Mouse (Mus musculus): ENCODE results near the gene H2-K1.
"Not testable (repeated sequence)": the region's sequence is repeated elsewhere in the genome, so short reads cannot be mapped to it uniquely, and the experiment has no call there.

The H2-K1 gene

DNA sequence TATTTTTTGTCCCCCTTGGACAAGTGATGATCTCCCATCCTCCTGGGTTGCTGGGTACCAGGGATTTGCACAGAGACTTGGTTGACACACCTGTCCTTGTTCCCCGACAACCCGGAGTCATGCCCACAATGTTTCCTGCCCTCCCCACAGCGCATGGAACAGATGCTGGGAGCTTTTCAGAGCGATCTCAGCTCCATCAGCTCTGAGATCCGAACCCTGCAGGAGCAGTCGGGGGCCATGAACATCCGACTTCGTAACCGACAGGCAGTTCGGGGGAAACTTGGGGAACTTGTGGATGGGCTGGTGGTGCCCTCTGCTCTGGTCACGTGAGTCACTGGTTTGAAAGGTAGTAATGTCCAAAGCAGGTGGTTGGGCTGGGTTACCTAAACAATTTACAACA, 41.7 kb downstream of the H2-K1 start:
- ATAC-seq (ENCODE audit: insufficient number of reproducible peaks, low FRiP score, low TSS enrichment) = no peak

DNA sequence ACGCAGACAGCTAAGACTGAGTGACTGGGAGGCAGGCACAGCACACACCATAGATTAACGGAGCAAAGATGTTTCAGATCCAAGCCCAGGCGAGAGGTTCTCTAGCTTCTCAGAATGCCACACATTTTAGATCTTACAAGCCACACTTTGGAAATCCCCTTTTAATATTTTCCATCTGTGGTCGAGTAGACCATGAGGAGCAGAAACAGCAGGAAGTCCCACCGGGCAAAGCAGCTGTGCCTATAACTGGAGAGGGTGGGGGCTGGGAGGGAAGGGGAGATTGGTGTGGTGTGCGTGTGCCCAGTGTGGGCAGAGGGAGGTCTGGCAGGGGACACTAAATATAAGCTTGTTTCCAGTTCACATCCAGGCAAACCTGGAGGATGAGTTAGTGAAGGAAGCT, 42.7 kb downstream of the H2-K1 start:
- no peak for ATAC-seq (ENCODE audit: insufficient number of reproducible peaks, low FRiP score, low TSS enrichment)

DNA sequence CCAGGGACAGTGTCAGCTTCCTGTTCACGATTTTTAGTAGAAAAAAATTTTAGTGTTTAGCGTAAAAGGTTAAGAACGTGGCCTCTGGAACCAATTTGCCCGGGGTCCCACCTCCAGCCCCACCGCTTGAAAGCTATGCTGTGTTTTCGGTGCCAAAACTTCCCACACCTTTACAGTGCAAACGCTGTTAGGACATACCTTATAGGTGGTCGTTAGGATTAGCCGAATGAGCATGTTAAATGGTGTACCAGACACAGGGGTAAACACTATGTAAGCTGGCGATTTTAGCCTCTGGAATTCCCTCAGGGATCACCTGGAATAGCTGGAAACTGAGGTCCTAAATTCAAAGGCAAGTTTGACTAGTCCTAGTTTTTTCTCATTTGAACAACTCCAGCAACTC, 43.8 kb downstream of the H2-K1 start:
- no peak for ATAC-seq (ENCODE audit: insufficient number of reproducible peaks, low FRiP score, low TSS enrichment)

DNA sequence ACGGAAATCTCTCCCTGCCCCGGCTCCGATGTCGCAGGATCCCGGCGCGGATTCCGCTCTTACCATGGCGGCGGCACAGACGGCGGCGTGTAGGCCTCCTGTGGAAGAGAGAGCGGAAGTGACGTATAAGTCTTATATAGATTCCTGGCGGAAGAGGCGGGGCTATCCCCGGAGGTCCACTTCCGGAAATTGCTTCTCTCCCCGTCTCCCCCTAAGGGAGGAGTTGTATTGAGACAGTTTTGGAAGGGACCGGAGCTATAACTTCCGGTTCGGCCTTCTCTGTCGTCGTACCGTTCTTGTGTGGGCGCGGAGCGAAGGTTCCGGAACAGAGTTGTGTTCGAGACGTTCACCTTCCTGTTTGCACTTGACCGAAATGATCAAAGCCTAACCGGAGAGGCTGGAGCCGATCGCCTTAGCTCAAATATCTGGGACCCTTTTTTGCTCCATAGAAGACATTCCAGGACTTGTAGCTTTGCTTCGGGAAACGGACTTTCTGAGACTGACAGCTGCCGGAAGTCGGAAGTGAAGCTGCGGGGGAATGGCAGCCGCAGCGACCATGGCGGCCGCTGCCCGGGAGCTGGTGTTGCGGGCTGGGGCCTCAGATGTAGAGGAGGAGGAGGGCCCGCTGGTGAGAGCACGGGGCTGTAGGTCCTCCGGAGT, 44.5 kb downstream of the H2-K1 start, which contains the start of the genes Vps52 and Rps18:
TSS of gene Vps52 (plus strand) at position 258 of the 660 bp plus-strand sequence.
TSS of gene Rps18 (minus strand) at position 447 of the 660 bp plus-strand sequence.
- ATAC-seq (ENCODE audit: insufficient number of reproducible peaks, low FRiP score, low TSS enrichment) = peak; percentile 80; the same call in 1 of the 2 replicates

DNA sequence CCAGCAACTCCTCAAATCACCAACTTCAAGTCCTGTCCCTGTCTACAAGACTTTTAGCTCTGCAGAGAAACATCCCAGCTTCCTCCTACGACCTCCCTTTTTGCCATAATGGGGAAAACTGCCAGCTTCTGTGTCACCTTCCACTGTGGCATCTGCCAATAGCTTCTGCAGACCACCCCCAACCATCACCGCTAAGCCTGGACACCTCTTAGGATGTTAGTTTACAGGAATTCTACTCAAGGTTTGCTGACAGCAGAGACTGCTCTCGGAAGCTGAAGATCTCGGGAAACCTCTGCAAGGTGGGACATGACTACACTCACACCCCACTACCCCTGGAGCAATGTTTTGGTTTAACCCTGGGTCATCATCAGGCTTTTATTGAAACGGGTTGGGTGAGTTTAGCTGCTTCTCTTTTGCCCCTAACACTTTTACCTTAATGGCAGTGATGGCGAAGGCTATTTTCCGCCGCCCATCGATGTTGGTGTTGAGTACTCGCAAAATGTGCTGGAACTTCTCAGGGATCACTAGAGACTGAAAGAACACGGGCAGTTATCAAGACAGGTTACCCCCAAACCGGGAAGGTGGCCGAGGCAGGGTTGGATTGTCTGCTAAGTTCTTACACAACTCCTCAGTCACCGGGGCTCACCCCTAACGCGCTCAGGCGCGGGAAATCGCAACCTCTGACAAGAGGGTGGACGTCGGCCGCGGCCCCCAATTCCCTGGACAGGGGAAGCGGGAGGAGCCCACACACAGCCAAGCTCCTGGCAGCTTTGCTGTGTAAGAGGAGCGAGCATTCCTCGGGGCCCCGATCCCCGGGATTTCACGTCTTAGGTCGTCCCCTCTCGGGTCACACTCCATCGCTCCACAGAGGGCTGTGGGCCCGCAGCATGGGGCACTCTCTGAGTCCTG, 45.2 kb downstream of the H2-K1 start:
- no peak; the same call in 1 of the 2 replicates for ATAC-seq (ENCODE audit: insufficient number of reproducible peaks, low FRiP score, low TSS enrichment)

DNA sequence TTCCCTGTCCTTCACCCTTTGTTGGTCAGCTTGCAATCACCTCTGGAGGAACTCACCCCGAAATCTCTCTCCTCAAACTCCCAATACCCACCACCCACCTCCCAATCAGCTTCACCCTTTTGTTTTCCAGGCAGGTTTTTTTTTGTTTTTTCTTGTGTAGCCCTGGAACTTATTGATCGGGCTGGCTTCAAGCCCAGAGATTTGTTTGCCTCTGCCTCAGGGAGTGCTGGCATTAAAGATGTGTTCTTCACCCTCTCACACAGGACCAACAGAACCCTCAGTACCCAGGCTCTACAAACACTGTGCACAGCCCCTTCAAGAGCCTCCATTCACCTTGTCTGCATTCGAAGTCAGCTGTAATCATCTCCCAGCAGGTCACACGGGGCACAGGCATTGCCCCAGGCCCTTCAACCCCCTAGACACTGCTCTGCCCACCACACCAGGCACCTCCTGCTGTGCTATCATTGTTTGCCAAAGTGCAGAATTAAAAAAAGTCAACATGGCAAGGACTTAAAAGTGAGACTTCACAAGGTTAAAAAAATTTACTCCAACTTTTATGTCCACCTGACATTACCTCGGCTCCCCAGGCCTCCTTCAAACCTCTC, 46.1 kb downstream of the H2-K1 start:
- no peak for ATAC-seq (ENCODE audit: insufficient number of reproducible peaks, low FRiP score, low TSS enrichment)

DNA sequence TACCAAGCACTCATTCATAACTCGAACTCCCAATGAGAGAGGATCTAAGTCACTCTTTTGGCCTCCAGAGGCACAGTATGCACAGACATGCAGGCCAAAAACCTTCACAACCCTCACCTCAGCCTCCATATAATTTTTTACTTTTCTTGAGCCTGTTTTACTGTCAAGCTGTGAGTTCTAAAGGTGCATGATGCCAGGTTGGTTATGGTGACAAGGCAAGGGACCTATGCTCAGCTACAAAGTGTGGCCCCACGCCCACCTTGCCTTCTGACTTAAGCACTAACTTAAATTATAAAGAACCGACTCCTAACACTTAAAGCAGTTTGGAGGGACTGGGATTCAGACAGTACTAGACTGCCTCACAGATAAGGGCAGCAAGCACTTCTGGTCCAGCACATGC, 46.8 kb downstream of the H2-K1 start:
- no peak for ATAC-seq (ENCODE audit: insufficient number of reproducible peaks, low FRiP score, low TSS enrichment)

DNA sequence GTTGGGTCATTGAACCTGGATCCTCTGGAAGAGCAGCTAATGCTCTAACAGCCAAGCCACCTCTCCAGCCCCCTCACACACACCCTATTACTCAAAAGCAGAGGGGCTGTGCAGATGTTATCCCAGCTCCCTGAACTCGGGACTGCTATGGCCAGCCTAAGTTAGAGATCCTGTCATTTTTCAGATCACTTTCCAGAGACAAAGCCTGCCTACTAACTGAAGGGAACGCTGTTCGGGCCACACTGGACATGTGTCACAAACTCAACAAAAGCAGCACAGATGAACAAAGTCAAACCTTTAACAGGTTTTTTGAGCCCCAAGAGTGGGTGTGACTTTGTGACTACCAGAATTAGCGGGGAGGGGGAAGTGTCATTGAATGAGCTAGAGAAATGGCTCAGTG, 47.3 kb downstream of the H2-K1 start:
- ATAC-seq (ENCODE audit: insufficient number of reproducible peaks, low FRiP score, low TSS enrichment) = no peak

DNA sequence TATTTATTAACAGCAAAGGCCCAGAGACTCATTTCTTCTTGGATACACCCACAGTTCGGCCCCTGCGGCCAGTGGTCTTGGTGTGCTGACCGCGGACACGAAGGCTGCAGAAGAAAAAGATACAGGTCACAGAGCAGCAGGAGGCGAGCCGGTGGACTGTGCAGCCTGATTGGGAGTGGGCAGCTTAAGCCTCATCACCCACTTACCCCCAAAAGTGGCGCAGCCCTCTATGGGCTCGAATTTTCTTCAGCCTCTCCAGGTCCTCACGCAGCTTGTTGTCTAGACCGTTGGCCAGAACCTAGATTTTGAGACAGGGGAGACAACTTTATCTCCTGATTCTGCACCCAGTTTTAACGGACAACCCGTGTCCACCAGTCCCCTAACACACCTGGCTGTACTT, 48.1 kb downstream of the H2-K1 start:
- ATAC-seq (ENCODE audit: insufficient number of reproducible peaks, low FRiP score, low TSS enrichment) = not testable (repeated sequence)

DNA sequence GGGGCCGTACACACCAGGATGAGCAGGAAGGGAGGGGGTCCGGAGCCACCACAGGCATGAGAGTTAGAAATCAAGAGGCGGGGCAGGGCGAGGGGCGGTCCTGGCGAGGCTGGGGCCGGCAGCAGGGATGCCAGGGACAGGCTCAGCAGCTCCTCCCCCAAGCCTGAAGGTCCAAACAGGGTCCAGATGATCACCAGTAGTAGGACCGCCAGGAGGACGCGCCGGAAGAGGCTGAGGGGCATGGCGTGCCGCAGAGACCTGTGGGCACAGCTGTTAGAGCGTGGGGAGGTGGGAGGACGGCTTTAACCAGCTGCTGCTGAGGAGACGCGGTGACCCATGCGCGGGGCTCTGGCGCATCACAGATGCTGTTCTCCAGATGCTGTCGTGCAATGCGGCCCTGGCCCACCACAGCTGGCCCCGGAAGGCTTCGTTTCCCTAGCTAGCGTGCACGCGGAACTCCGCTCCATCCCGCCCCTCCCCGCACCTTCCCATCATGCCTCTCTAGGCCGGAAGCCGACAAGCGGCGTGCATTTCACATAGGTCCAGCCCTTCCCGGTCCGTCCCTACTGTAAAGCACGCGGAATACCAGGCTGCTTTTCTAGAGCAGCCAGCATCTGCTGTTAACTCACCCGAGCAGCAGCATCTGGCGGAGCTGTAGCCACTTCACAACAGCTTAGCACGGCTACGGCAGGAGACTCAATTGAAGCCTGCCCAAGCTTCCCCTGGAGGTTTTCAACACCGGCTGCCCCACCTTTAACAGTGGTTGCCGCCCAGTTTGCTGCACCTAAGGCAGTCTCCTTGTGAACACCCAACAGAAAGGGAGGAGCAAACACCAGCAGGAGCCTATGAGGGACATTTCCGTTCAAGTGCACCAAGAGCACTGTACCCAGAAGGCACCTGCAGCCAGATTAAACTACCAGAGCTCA, 48.9 kb downstream of the H2-K1 start, which contains the start of gene B3galt4:
TSS of gene B3galt4 (minus strand) at position 468 of the 926 bp plus-strand sequence.
- peak; percentile 45 for ATAC-seq (ENCODE audit: insufficient number of reproducible peaks, low FRiP score, low TSS enrichment)

DNA sequence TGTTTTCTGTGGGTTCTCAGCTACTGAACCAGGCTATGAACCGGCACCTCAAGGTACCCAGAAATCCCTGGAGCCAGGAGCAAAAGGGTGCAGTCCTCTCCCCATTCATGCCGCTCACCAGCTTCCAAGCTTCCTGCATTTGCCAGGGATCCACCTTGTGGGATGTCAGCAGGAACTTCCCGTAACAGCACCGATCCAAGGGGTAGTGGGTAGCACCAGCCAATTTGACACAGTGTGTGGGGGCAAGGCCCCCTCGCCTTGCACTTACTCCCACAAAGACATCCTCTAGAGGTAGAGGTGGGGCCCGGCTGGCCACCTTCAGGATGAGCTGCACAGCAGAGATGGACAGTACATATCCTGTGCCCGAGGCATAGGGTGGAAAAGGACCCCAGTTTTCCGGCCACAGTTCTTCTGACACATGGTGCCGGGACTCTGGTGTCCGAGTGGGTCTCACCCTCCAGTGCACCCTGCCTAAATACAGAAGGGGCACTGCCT, 50.0 kb downstream of the H2-K1 start:
- ATAC-seq (ENCODE audit: insufficient number of reproducible peaks, low FRiP score, low TSS enrichment) = no peak

DNA sequence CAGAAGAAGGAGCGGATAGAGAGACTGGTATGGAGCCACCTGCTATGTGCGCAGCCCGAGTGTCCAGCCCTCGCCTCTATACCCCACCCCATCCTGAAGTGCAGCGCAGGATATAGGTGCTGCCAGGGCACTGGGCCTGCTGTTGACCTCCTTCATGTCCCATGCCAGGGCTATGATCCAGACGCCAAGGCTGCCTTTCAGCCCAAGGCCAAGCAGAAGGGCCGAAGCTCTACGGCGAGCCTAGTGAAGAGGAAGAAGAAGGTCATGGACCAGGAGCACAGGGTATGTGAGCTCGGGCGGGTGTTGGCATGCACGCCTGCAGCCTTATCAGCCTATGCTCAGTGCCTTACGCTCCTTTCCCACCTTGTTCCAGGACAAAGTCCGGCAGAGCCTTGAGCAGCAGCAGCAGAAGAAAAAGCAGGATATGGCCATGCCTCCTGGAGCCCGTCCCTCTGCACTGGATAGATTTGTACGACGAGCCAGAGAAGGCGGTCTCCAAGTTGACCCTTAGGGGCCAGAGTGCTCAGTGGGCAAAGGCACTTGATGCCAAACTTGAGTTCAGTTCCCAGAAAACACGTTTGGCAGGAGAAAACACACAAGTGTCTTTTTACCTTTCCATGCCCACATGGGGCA, 51.1 kb downstream of the H2-K1 start:
- no peak for ATAC-seq (ENCODE audit: insufficient number of reproducible peaks, low FRiP score, low TSS enrichment)

DNA sequence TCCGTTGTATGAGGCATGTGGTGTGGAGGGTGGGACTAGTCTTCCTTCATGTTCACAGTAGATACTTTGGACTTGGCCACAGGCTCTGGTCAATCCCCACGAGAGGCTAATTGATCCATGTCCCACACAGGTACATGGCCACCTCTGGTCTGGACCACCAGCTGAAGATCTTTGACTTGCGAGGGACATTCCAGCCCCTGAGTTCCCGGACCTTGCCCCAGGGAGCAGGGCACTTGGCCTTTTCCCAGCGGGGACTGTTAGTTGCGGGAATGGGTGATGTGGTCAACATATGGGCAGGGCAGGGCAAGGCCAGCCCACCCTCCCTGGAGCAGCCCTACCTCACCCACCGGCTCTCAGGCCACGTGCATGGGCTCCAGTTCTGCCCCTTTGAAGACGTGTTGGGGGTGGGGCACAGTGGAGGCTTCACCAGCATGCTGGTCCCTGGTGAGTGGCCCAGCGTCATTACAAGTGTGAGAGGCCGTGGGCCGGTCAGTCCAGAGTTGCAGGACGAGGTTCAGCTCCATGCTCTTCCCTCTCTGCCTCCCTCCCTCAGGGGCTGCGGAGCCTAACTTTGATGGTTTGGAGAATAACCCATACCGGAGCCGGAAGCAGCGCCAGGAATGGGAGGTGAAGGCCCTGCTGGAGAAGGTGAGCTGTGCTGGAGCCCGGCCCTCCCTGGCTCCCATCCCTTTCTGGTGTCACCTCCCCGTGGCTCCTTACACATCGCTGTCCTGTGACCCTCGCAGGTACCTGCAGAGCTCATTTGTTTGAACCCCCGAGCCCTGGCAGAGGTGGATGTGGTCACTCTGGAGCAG, 51.9 kb downstream of the H2-K1 start:
- no peak for ATAC-seq (ENCODE audit: insufficient number of reproducible peaks, low FRiP score, low TSS enrichment)

DNA sequence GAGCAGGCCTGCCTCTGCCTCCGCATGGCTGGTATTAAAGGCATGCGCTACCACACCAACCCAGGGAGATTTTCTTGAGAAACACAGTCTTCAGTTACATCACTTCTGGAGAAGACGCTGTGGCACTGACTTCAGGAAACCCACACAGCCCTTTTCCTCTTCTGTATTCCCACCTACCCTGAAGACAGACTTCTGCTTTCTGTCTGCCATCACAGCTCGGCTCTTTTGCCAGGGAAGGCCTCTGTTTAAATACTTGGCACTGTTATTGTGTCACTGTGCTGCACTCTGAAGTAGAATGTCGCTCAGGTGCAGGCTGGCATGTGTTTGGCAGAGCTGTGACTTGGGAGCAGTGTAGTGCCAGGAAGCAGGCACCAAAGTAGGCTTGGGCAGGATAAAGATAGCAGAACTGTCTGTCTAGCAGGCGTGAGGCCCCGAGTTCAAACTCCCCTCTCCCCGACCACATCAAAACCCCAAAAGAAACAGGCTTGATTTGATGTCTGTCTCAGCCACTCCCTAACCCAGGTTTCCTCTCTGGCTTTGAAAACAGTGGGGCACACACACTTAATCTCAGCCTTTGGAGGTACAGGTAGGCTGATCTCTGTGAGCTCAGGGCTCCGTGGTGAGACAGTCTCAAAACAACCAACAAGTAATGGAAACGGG, 52.6 kb downstream of the H2-K1 start:
- ATAC-seq (ENCODE audit: insufficient number of reproducible peaks, low FRiP score, low TSS enrichment) = no peak

Data from cerebellum, adult (tissue).